ENCODE assay signal across 8 mouse cellular contexts in genomic region chr7:84151001-84151959, GRCm38 (mm10). TPM values are rescaled to one million over a fixed set of nuclear protein-coding genes. Genes with fewer than 3 reads are reported as not detected.
A peak's percentile ranks its signal among the peaks of the same experiment; 100 is the strongest.
DNase-seq lines count a peak whose midpoint lies in the region; ATAC-seq and TF ChIP-seq lines count a peak whose summit lies in the region.

Abhd17c (minus strand) TSS chr7:84151893.

- peak within 1 kb of the TSS; percentile 25; the same call in 1 of the 2 replicates for H3K27ac ChIP-seq in cerebellum, adult 2 months (ENCODE audit: insufficient read depth, low read length)

- 1% methylated on average over 91 of the region's 109 CpGs for WGBS in cerebellum, adult 2 months

- peak; percentile 72 for DNase-seq in MN1 (ENCODE audit: low spot score)
- peak in 1 of 2 experiments; percentile 49 for DNase-seq in cerebellum, adult 2 months
- DNase-seq in layer of hippocampus, postnatal 36 days = peak; percentile 54 to 57
- DNase-seq in right cerebral cortex, adult 18-20 months = peak; percentile 42
- peak; percentile 35 to 38 for DNase-seq in urinary bladder, postnatal 36 days (ENCODE audit: low spot score in 2 of 2)

- 0 out of 2 replicates have a peak, but pooled peaks have one; percentile 14 for TF ChIP-seq POLR2A in cerebellum, adult 2 months (IDR thresholded peaks at IDR 0.05; ENCODE audit: borderline replicate concordance, insufficient read depth, low read length)

- no peak for TF ChIP-seq CTCF in cerebellum, adult 2 months (IDR thresholded peaks at IDR 0.05; ENCODE audit: borderline replicate concordance, insufficient read depth, low read depth, low read length)

- ATAC-seq in frontal cortex, adult (ENCODE audit: low TSS enrichment) = peak; percentile 66
- ATAC-seq in hematopoietic stem cell, adult 5-6 weeks (replicated peaks in 1 of 2; ENCODE audit: insufficient read depth in 1 of 2, low FRiP score in 2 of 2, low TSS enrichment in 1 of 2, low read depth in 1 of 2, poor library complexity in 2 of 2, severe bottlenecking in 2 of 2) = peak; percentile 33 to 34
- peak; percentile 50 for ATAC-seq in megakaryocyte, adult 5-6 weeks (ENCODE audit: poor library complexity, severe bottlenecking)

- H3K27me3 ChIP-seq in cerebellum, adult 2 months (ENCODE audit: control insufficient read depth, insufficient read depth, low read length) = no peaks in the 10 kb centered on the region

- no peaks in the 10 kb centered on the region; the same call in 1 of the 2 replicates for H3K4me1 ChIP-seq in cerebellum, adult 2 months (ENCODE audit: control insufficient read depth, insufficient read depth, low read length)

- H3K4me3 ChIP-seq in cerebellum, adult 2 months (replicated peaks; ENCODE audit: insufficient read depth, low read depth, low read length) = peak within 1 kb of the TSS; percentile 63

RNA-seq across cellular contexts. Expression of gene Abhd17c, which starts in this region (rescaled TPM):
- polyA plus RNA-seq in cerebellum, adult 2 months (2012; rRNA removed) = 22.8 and 23.9 TPM in 2 replicates
- 11.9 and 15.8 TPM in 2 replicates for total RNA-seq in hematopoietic stem cell, adult 5-6 weeks (2017)
- total RNA-seq in layer of hippocampus, postnatal 36 days (2021) = 10 to 100 TPM; 56.4 to 59.1 TPM
- 21.8 and 23.1 TPM in 2 replicates for total RNA-seq in megakaryocyte, adult 5-6 weeks (2015)
- 14.8 and 16.2 TPM in 2 replicates for total RNA-seq in megakaryocyte, adult 5-6 weeks (2017)
